Mouse (Mus musculus): ENCODE measurements at regions not wholly inside any gene's neighbourhood (a gene's known extent, or its start where the extent isn't known, plus 50 kb on each side); places are given as distances from the start of the nearest gene placed in this dataset.

DNA sequence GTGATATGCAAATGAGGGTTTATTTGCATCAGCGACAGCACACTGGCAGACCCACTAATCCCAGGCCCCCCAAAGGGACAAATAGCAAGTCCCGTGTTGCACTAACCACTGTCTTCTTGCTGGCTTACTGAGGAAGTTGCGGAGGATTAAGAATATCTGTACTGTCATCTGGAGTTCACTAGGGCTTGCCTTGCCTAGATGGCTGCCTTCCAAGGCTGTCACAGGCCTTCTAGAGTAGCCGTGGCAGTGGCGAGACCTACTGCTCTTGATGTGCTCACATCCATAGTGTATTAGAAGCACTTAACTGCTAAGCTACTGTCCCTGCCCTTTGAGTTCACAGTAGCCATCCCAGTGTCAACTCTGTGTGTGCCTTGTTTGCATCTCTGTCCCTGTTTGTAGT, 58.4 kb upstream of the Atxn1 start:
- no peak for TF ChIP-seq CTCF (IDR thresholded peaks at IDR 0.05)
- TF ChIP-seq EP300 (IDR thresholded peaks at IDR 0.05), result no peak

Measured in lung, postnatal 0 days (tissue).